In genomic region chr6:16725256-16725655, GRCm38 (mm10) we compare ENCODE assay signal across 15 mouse cellular contexts.
"Had no signal": no experiment of that assay in that cellular context is flagged by ENCODE, and none has a peak within 500 bp of the region (broad histone marks: within the 10 kb centered on the region; RNA-seq: fewer than 3 reads in every experiment).

No protein-coding gene starts in this region.

- H3K4me2 ChIP-seq: neural tube, embryonic 15.5 days; stomach, embryonic 15.5 days had no signal

- H3K4me3 ChIP-seq: neural tube, embryonic 15.5 days; stomach, embryonic 15.5 days had no signal

- H3K9ac ChIP-seq: neural tube, embryonic 15.5 days; stomach, embryonic 15.5 days had no signal

- DNase-seq: retina, postnatal 1 day; right cerebral cortex, adult 18-20 months; right cerebral cortex, postnatal 14 days; right cerebral cortex, postnatal 25 days; right cerebral cortex, postnatal 4 days; spleen, adult 18-20 months; thymus, adult 18-20 months; thymus, adult 2 months; thymus, postnatal 14 days; thymus, postnatal 25 days; thymus, postnatal 36 days; thymus, postnatal 4 days had no signal

- H3K9me3 ChIP-seq: neural tube, embryonic 15.5 days; stomach, embryonic 15.5 days had no signal

- H3K27me3 ChIP-seq: neural tube, embryonic 15.5 days; stomach, embryonic 15.5 days had no signal

- H3K27ac ChIP-seq: neural tube, embryonic 15.5 days; stomach, embryonic 15.5 days; stomach, postnatal 0 days had no signal

- H3K36me3 ChIP-seq: neural tube, embryonic 15.5 days; stomach, embryonic 15.5 days had no signal

- H3K4me1 ChIP-seq: stomach, embryonic 15.5 days had no signal
